Mouse (Mus musculus) ES-Bruce4 (cell line): Measurements from ENCODE around the gene Ccdc155. TPM values are rescaled to one million over a fixed set of nuclear protein-coding genes. Genes with fewer than 3 reads are reported as not detected.

Source experiments
- H3K27ac ChIP-seq: 2 replicates; pipeline ENCODE4 v1.5.1; 2012; ENCODE audit warnings: low read length, inconsistent platforms; ENCODE audit not compliant: insufficient read depth
- H3K27me3 ChIP-seq: 2 replicates; pipeline ENCODE4 v1.6.1; 2012; ENCODE audit warnings: mild to moderate bottlenecking, low read length, inconsistent platforms; ENCODE audit not compliant: control insufficient read depth, poor library complexity, insufficient read depth, severe bottlenecking
- H3K36me3 ChIP-seq: 2 replicates; pipeline ENCODE4 v1.6.1; 2012; ENCODE audit warnings: inconsistent platforms, mild to moderate bottlenecking, low read length, moderate library complexity; ENCODE audit not compliant: control insufficient read depth, poor library complexity, insufficient read depth, severe bottlenecking
- H3K4me1 ChIP-seq: one replicate; pipeline ENCODE4 v1.8.1; 2011; ENCODE audit warnings: low read length; ENCODE audit not compliant: control insufficient read depth, insufficient read depth
- H3K4me3 ChIP-seq: 2 replicates; pipeline ENCODE4 v1.5.1; 2011; ENCODE audit warnings: low read depth, mild to moderate bottlenecking, low read length
- H3K9ac ChIP-seq: 2 replicates; pipeline ENCODE4 v1.6.1; 2012; ENCODE audit warnings: low read depth, mild to moderate bottlenecking, inconsistent platforms; ENCODE audit not compliant: poor library complexity, severe bottlenecking
- H3K9me3 ChIP-seq: replicated peaks from 2 replicates; pipeline ENCODE4 v1.6.1; 2012; ENCODE audit warnings: mild to moderate bottlenecking, low read length, inconsistent platforms; ENCODE audit not compliant: control insufficient read depth, poor library complexity, insufficient read depth, severe bottlenecking
- CTCF ChIP-seq: IDR thresholded peaks from one replicate; pipeline ENCODE4 v1.8.1; 2011; ENCODE audit warnings: low read depth, low read length
- EP300 ChIP-seq: IDR thresholded peaks from 2 replicates; pipeline ENCODE4 v1.6.1; 2011; ENCODE audit warnings: low read depth, low read length; ENCODE audit not compliant: insufficient read depth
- POLR2A ChIP-seq: IDR thresholded peaks from one replicate; pipeline ENCODE4 v1.8.1; 2011; ENCODE audit warnings: low read length; ENCODE audit not compliant: insufficient read depth
- polyA plus RNA-seq: library from polyadenylated mRNA; stranded (reverse); fragments of >200 nt; gene quantifications from 2 replicates; pipeline ENCODE4 v1.2.4, GENCODE M21; 2011; ENCODE audit warnings: low read depth; ENCODE audit not compliant: missing spikeins, insufficient read depth, insufficient read length

The Ccdc155 gene
- polyA plus RNA-seq, 1 experiment, result 2.2 TPM

DNA sequence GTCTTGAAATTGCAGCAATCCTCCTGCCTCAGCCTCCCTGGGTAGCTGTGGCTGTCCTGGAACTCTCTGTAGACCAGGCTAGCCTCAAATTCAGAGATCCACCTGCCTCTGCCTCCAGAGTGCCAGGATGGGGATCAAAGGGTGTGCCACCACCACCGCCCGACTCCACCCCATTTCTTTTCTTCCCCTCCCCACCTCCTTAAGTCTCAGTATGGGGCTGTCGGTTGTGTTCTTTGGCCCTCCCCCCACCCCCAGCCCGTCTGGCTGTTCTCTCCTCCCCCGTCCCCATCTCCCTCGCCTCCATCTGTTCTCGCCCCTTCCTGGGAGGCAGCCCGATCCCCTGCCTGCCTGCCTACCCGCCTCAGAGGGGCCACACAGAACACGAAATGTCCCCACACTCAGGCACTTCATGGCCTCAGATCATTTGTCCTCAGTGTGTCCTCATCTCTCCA is 37.7 kb downstream of the Ccdc155 start:
- Histone ChIP-seq H3K9me3 (peaks cover 6% of the 10 kb centered on the region; the same call in 1 of the 2 replicates), H3K27me3 (peaks cover 1% of the 10 kb centered on the region; the same call in 1 of the 2 replicates), H3K4me1 (no peaks in the 10 kb centered on the region), H3K27ac (no peak overlapping the region), H3K4me3 (no peak overlapping the region), H3K9ac (no peak overlapping the region), H3K36me3 (no peaks in the 10 kb centered on the region)
- TF ChIP-seq POLR2A (no peak), EP300 (no peak), CTCF (no peak)

- Histone ChIP-seq H3K27ac (no peak overlapping the region), H3K27me3 (peaks cover 1% of the 10 kb centered on the region; the same call in 1 of the 2 replicates), H3K9me3 (peaks cover 6% of the 10 kb centered on the region; the same call in 1 of the 2 replicates), H3K36me3 (no peaks in the 10 kb centered on the region), H3K4me3 (no peak overlapping the region), H3K4me1 (no peaks in the 10 kb centered on the region), H3K9ac (no peak overlapping the region)
- TF ChIP-seq CTCF (no peak), POLR2A (no peak), EP300 (no peak)
Observed at GRCm38 (mm10) chr7:45165701-45166100, 39.0 kb downstream of the Ccdc155 start.

- H3K36me3 ChIP-seq, result no peaks in the 10 kb centered on the region
- no peaks in the 10 kb centered on the region for H3K4me1 ChIP-seq
Observed at GRCm38 (mm10) chr7:45164833-45165232, 39.9 kb downstream of the Ccdc155 start.

DNA sequence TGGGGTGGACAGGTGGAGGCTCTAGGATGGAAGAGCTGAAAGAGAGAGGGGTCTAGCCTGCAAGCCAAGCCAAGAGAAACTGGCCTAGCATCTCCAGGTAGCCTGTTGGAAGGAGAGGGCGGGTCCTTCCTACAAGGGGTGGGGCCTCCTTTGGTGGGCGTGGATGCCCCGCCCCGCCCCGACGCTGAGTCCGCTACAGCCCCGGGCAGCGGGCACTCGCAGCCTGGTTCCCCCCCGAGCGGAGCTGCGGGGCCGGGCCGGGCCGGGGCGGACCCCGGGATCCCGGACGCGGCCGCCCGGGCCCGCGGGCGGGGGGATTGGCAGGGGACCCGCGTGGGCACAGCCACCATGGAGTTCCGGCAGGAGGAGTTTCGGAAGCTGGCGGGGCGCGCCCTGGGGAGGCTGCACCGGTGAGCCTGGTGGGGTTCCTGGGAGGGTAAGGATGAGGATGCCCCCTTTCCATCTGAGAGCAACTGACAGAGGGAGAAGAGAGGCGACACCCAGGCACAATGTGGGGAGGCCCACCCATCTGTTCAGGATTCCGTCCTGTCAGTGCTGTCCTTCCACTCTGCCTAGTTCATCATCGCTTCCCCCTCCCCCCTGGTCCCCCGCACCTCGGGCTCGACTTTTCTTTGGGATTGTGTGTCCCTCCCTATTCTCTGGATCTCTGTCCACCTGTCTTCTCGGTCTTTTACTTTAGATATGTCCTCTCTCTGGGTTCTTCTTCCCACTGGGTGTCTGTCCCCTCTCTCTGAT is 40.8 kb downstream of the Ccdc155 start, which contains the start of gene Slc17a7:
TSS of gene Slc17a7 (plus strand) at position 215 of the 756 bp plus-strand sequence.
- H3K4me1 ChIP-seq, result no peaks in the 10 kb centered on the region
- TF ChIP-seq POLR2A (no peak), CTCF (no peak), EP300 (no peak)
- peaks cover 1% of the 10 kb centered on the region; the same call in 1 of the 2 replicates for H3K27me3 ChIP-seq
- peak within 1 kb of the TSS; percentile 47 for H3K9ac ChIP-seq
- H3K36me3 ChIP-seq, result no peaks in the 10 kb centered on the region
- no peak within 1 kb of the TSS for H3K27ac ChIP-seq
- peak within 1 kb of the TSS; percentile 59 for H3K4me3 ChIP-seq
- no peaks in the 10 kb centered on the region for H3K9me3 ChIP-seq

More at GRCm38 (mm10) chr7:45164833-45165232, 39.9 kb downstream of the Ccdc155 start:
- Histone ChIP-seq H3K9me3 (peaks cover 4% of the 10 kb centered on the region; the same call in 1 of the 2 replicates), H3K9ac (no peak overlapping the region), H3K27ac (no peak overlapping the region), H3K27me3 (peaks cover 1% of the 10 kb centered on the region; the same call in 1 of the 2 replicates), H3K4me3 (no peak overlapping the region)
- TF ChIP-seq EP300 (no peak), CTCF (no peak), POLR2A (no peak)

DNA sequence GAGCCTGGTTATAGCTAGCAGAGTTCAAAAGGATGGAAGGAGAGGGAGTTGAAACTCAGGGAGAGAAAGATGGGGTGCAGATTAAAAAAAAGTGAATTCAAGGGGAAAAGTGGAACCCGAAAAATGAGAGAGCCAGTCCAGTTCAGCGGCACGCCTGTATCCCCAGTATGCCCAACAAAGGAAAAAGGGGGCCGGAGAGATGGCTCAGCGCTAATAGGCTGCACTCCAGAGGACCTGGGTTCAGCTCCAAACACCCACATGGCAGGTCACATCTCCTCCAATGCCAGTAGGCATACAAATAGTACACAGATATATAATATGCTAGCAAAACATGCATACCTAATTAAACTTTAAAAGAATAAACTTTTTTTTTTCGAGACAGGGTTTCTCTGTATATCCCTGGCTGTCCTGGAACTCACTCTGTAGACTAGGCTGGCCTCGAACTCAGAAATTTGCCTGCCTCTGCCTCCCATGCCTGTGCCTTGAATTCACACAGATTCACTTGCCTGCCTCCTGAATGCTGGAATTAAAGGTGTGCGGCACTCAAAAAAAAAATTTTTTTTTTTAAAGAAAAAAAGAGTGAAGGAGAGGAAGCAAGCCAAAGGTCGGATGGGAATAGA is 41.6 kb downstream of the Ccdc155 start:
- H3K4me1 ChIP-seq, result no peaks in the 10 kb centered on the region
- no peak for TF ChIP-seq CTCF
- no peak for TF ChIP-seq EP300
- no peak for TF ChIP-seq POLR2A
- H3K36me3 ChIP-seq, result no peaks in the 10 kb centered on the region
- H3K27ac ChIP-seq, result no peak overlapping the region
- no peak overlapping the region for H3K9ac ChIP-seq
- H3K27me3 ChIP-seq, result peaks cover 1% of the 10 kb centered on the region; the same call in 1 of the 2 replicates
- no peaks in the 10 kb centered on the region for H3K9me3 ChIP-seq
- H3K4me3 ChIP-seq, result no peak overlapping the region
